Mouse (Mus musculus): ENCODE data around the gene Ttf1. TPM values are rescaled to one million over a fixed set of nuclear protein-coding genes. Genes with fewer than 3 reads are reported as not detected.

Gene Ttf1
- total and polyA plus RNA-seq, 3 experiments = 13.5 to 15.6 TPM; not detected in 1

DNA sequence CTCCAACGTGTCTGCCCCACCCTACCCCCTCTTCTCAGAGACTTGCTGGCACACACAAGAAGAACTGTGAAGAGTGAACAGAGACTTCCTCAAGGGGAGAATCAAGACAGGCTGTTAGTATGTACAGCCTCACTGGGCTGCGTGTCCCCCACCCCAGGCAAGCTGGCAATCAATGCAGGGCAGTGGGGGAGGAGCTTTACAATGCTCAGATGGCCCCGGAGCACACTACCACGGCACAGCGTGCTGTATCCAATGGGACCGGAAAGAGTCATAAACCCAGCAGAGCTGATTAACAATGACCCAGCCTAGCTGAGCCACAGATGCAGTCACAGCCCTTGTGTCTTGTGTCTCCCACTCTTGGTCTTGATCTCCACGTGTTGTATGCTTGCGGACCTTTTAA, 38.7 kb downstream of the Ttf1 start:
- no peak for TF ChIP-seq CTCF (IDR thresholded peaks at IDR 0.05 in 2 of 3, conservative IDR thresholded peaks at IDR 0.05 in 1 of 3; ENCODE audit: control insufficient read depth in 1 of 3, insufficient read depth in 1 of 3, low read depth in 2 of 3, low read length in 3 of 3, poor library complexity in 1 of 3, severe bottlenecking in 1 of 3)
- no peak for TF ChIP-seq HCFC1 (IDR thresholded peaks at IDR 0.05; ENCODE audit: low read depth, low read length)
- TF ChIP-seq JUND (IDR thresholded peaks at IDR 0.05; ENCODE audit: low read depth, low read length) = no peak
- TF ChIP-seq ZC3H11A (IDR thresholded peaks at IDR 0.05; ENCODE audit: low read depth, low read length) = no peak
- TF ChIP-seq MXI1 (IDR thresholded peaks at IDR 0.05; ENCODE audit: low read depth, low read length) = no peak
- TF ChIP-seq RAD21 (IDR thresholded peaks at IDR 0.05; ENCODE audit: low read depth, low read length) = no peak
- TF ChIP-seq USF2 (IDR thresholded peaks at IDR 0.05; ENCODE audit: borderline replicate concordance in 1 of 2, insufficient read depth in 1 of 2, low read depth in 1 of 2, low read length in 2 of 2) = no peak
- TF ChIP-seq ZMIZ1 (IDR thresholded peaks at IDR 0.05; ENCODE audit: low read depth, low read length) = no peak
- no peak for TF ChIP-seq MAX (IDR thresholded peaks at IDR 0.05; ENCODE audit: low read length)
- TF ChIP-seq MAZ (IDR thresholded peaks at IDR 0.05; ENCODE audit: low read depth, low read length) = no peak
- no peak for TF ChIP-seq TAL1 (IDR thresholded peaks at IDR 0.05; ENCODE audit: low read length)
- no peak for TF ChIP-seq ZNF384 (IDR thresholded peaks at IDR 0.05; ENCODE audit: low read depth, low read length)
- TF ChIP-seq POLR2AphosphoS2 (IDR thresholded peaks at IDR 0.05; ENCODE audit: low read length) = no peak
- TF ChIP-seq CHD1 (IDR thresholded peaks at IDR 0.05; ENCODE audit: low read depth, low read length) = no peak
- no peak for TF ChIP-seq ZKSCAN1 (IDR thresholded peaks at IDR 0.05; ENCODE audit: low read depth, low read length)
- no peak for TF ChIP-seq UBTF (IDR thresholded peaks at IDR 0.05; ENCODE audit: borderline replicate concordance, insufficient read depth, low read depth, low read length)
- no peak for TF ChIP-seq RCOR1 (IDR thresholded peaks at IDR 0.05; ENCODE audit: low read depth, low read length)
- no peak for TF ChIP-seq MYC (IDR thresholded peaks at IDR 0.05; ENCODE audit: low read depth, low read length)
- TF ChIP-seq ELF1 (IDR thresholded peaks at IDR 0.05; ENCODE audit: low read depth, low read length) = no peak

GRCm38 (mm10) chr2:29099646-29100045, 39.6 kb downstream of the Ttf1 start:
- no peak for DNase-seq (ENCODE audit: low read depth, low spot score)
- Histone ChIP-seq H3K4me1 (ENCODE audit: control insufficient read depth in 1 of 2, insufficient read depth in 2 of 2, low read length in 2 of 2) (peaks cover 0 to 8% of the 10 kb centered on the region in 2 experiments; a peak in 3 of 4 replicates), H3K4me3 (ENCODE audit: control insufficient read depth in 1 of 2, insufficient read depth in 1 of 2, low read depth in 2 of 2, low read length in 2 of 2) (no peak overlapping the region), H3K27me3 (ENCODE audit: control insufficient read depth in 1 of 2, insufficient read depth in 2 of 2, low read length in 2 of 2) (no peaks in the 10 kb centered on the region; a peak in 1 of 4 replicates), H3K36me3 (ENCODE audit: control insufficient read depth in 1 of 2, insufficient read depth in 2 of 2, low read length in 2 of 2) (no peaks in the 10 kb centered on the region), H3K27ac (ENCODE audit: control insufficient read depth, low read depth, low read length) (no peak overlapping the region), H3K9me3 (replicated peaks; ENCODE audit: insufficient read depth, low read length) (no peaks in the 10 kb centered on the region), H3K79me2 (ENCODE audit: control insufficient read depth, insufficient read depth, low read length, poor library complexity) (no peaks in the 10 kb centered on the region), H3K9ac (ENCODE audit: control insufficient read depth, low read depth, low read length, poor library complexity, severe bottlenecking) (no peak overlapping the region)
- TF ChIP-seq ETS1 (IDR thresholded peaks at IDR 0.05; ENCODE audit: low read depth, low read length) (no peak), RAD21 (IDR thresholded peaks at IDR 0.05; ENCODE audit: low read depth, low read length) (no peak), ZKSCAN1 (IDR thresholded peaks at IDR 0.05; ENCODE audit: low read depth, low read length) (no peak)

More for the DNA sequence above, 38.7 kb downstream of the Ttf1 start:
- H3K36me3 ChIP-seq (ENCODE audit: control insufficient read depth in 1 of 2, insufficient read depth in 2 of 2, low read length in 2 of 2) = no peaks in the 10 kb centered on the region
- H3K9ac ChIP-seq (ENCODE audit: control insufficient read depth, low read depth, low read length, poor library complexity, severe bottlenecking) = no peak overlapping the region
- no peaks in the 10 kb centered on the region for H3K79me2 ChIP-seq (ENCODE audit: control insufficient read depth, insufficient read depth, low read length, poor library complexity)
- DNase-seq (ENCODE audit: low read depth, low spot score) = no peak
- no peak overlapping the region for H3K4me3 ChIP-seq (ENCODE audit: control insufficient read depth in 1 of 2, insufficient read depth in 1 of 2, low read depth in 2 of 2, low read length in 2 of 2)
- H3K9me3 ChIP-seq (replicated peaks; ENCODE audit: insufficient read depth, low read length) = no peaks in the 10 kb centered on the region
- peaks cover 0 to 8% of the 10 kb centered on the region in 2 experiments; a peak in 3 of 4 replicates for H3K4me1 ChIP-seq (ENCODE audit: control insufficient read depth in 1 of 2, insufficient read depth in 2 of 2, low read length in 2 of 2)
- H3K27me3 ChIP-seq (ENCODE audit: control insufficient read depth in 1 of 2, insufficient read depth in 2 of 2, low read length in 2 of 2) = no peaks in the 10 kb centered on the region; a peak in 1 of 4 replicates
- H3K27ac ChIP-seq (ENCODE audit: control insufficient read depth, low read depth, low read length) = no peak overlapping the region

Data from MEL (cell line).